Mouse (Mus musculus): ENCODE measurements around the gene Vstm2a. TPM values are rescaled to one million over a fixed set of nuclear protein-coding genes. Genes with fewer than 3 reads are reported as not detected.

The Vstm2a gene
- 103 and 125 TPM in 2 replicates for polyA plus RNA-seq (2021; fragmentation: Nextera tagmentation)
- long read RNA-seq, experiment 1, transcript Vstm2a-201 (5 exons, 3,264 nt), result minor isoform, 41 of 263 reads
- long read RNA-seq, experiment 1, transcript Vstm2a-204 (4 exons, 736 nt), result minor isoform, 5 of 263 reads
- long read RNA-seq, experiment 1, transcript Vstm2a-205 (5 exons, 1,039 nt), result major isoform, 120 of 263 reads
- long read RNA-seq, experiment 1, partial matches to known transcripts, result 38 of 263 reads
- long read RNA-seq, experiment 1, other reads (novel, unspliced or antisense), result 59 of 263 reads
- long read RNA-seq, experiment 2, transcript Vstm2a-205 (5 exons, 1,039 nt), result major isoform, 22 of 90 reads
- long read RNA-seq, experiment 2, partial matches to known transcripts, result 12 of 90 reads
- long read RNA-seq, experiment 2, other reads (novel, unspliced or antisense), result 52 of 90 reads

DNA sequence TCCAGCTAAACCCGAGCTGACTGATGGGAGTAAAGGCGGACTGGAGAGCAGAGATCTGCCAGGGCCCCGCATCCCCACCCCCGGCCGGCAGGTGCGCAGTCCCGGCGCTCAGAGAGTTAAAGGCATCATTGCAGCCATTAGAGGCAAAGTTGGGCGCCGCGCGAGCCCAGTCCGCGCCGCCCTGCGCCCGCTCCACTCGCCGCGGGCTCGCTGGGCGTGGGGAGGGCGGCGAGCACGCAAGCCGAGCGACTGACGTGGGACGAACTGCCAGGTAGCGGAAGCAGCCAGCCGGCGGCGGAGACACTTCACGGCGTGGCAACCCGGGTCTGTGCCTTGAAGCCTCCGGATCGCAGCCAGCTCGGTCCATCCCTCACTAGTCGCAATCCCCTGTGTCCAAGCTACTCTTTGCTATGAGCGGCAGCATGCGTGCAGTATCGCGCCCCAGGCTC, at the start of gene Vstm2a:
TSS of gene Vstm2a (plus strand) at position 252 of the 449 bp plus-strand sequence.

